Mouse (Mus musculus) liver, embryonic 16.5 days (tissue): ENCODE measurements around the gene Ppp1r13b. TPM values are rescaled to one million over a fixed set of nuclear protein-coding genes. Genes with fewer than 3 reads are reported as not detected.

ENCODE experiments used
- ATAC-seq: fragments of 200-750 bp; cut with Nextera tagmentation; 2 replicates; pipeline ENCODE4 v1.8.0; 2017; ENCODE audit warnings: low read depth, mild to moderate bottlenecking, moderate number of reproducible peaks, moderate library complexity
- H3K27ac ChIP-seq: fragments of 300-500 bp; sonication (generic); 2 replicates; pipeline ENCODE4 v1.5.1; 2014; ENCODE audit warnings: mild to moderate bottlenecking, low read length
- H3K27me3 ChIP-seq: fragments of 300-500 bp; sonication (generic); 2 replicates; pipeline ENCODE4 v1.6.1; 2014; ENCODE audit warnings: low read depth, low read length, mixed read lengths; ENCODE audit not compliant: control insufficient read depth, insufficient read depth
- H3K36me3 ChIP-seq: fragments of 300-500 bp; sonication (generic); 2 replicates; pipeline ENCODE4 v1.6.1; 2014; ENCODE audit warnings: mild to moderate bottlenecking; ENCODE audit not compliant: control insufficient read depth, insufficient read depth
- H3K4me1 ChIP-seq: fragments of 300-500 bp; sonication (generic); 2 replicates; pipeline ENCODE4 v1.6.1; 2014; ENCODE audit warnings: low read depth, low read length, mixed read lengths; ENCODE audit not compliant: control insufficient read depth
- H3K4me2 ChIP-seq: fragments of 300-500 bp; sonication (generic); 2 replicates; pipeline ENCODE4 v1.6.1; 2014; ENCODE audit warnings: low read depth, low read length, mixed read lengths
- H3K4me3 ChIP-seq: fragments of 300-500 bp; sonication (generic); 2 replicates; pipeline ENCODE4 v1.5.1; 2014; ENCODE audit warnings: low read depth, mild to moderate bottlenecking, low read length
- H3K9ac ChIP-seq: fragments of 300-500 bp; sonication (generic); 2 replicates; pipeline ENCODE4 v1.6.1; 2014; ENCODE audit warnings: low read depth, low read length
- H3K9me3 ChIP-seq: fragments of 300-500 bp; sonication (generic); replicated peaks from 2 replicates; pipeline ENCODE4 v1.6.1; 2016; ENCODE audit warnings: low read length; ENCODE audit not compliant: control insufficient read depth
- WGBS: fragments of 180-500 bp; shearing (Covaris S2); extraction: QIAGEN DNeasy Blood & Tissue Kit; methylation state at CpG from one replicate; pipeline ENCODE4 v1.1.7; 2014; ENCODE audit not compliant: insufficient replicate concordance; 5-methylcytosine and 5-hydroxymethylcytosine counted together
- polyA plus RNA-seq: library from polyadenylated mRNA; unstranded; fragments of >200 nt; fragmentation: Nextera tagmentation; extraction: Ambion mirVana; gene quantifications from 2 replicates; pipeline ENCODE4 v1.2.1, GENCODE M21; 2015

Ppp1r13b gene
- polyA plus RNA-seq, 1 experiment from 2014 or later, result 1.9 TPM

DNA sequence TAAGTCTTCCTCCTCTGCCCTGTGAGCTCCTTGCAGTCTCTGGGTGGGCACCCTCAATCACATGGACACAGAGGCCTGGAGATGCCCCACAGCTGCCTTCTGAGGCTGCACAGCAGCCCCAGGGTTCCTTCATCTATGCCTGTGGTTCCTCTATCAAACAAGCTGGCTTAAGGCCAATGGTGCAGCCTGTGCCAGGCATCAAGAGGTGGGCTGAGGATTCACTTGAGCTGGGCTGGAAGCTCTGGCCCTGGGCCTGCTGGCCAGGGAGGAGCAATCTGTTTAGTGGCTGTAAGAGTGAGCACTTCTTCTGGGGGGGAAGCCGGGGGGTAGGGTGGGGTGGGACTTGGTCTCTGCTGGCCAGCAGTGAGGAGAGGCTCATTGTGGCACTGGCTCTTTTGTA lies 19.4 kb upstream of the Ppp1r13b start:
- no peak overlapping the region for H3K4me3 ChIP-seq
- H3K4me1 ChIP-seq, result peaks cover 11% of the 10 kb centered on the region
- no peaks in the 10 kb centered on the region for H3K9me3 ChIP-seq
- H3K27me3 ChIP-seq, result no peaks in the 10 kb centered on the region
- H3K9ac ChIP-seq, result no peak overlapping the region
- ATAC-seq, result no peak
- H3K36me3 ChIP-seq, result no peaks in the 10 kb centered on the region
- H3K4me2 ChIP-seq, result no peak overlapping the region
- 53% methylated on average over 1 of the region's 1 CpGs for WGBS
- H3K27ac ChIP-seq, result no peak overlapping the region

DNA sequence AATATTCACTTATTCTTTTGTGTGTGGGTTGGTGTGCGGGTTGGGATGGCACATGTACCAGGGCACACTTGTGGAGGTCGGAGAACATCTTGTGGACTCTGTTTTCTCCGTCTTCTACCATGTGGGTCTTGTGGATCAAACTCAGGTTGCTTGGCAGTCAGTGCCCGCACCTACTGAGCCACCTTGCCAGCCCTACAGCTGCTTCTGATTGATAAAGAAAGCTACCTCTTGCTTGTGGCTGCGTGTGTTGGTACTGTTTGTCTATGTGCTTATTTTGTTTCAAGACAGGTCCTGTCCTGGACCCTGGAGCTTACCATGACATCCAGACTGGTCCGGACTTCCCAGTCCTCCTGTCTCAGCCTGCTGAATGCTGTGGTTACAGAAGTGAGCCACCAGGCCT lies 15.2 kb upstream of the Ppp1r13b start:
- Histone ChIP-seq H3K4me1 (peaks cover 11% of the 10 kb centered on the region), H3K27me3 (no peaks in the 10 kb centered on the region; the same call in 1 of the 2 replicates), H3K36me3 (no peaks in the 10 kb centered on the region), H3K9me3 (no peaks in the 10 kb centered on the region), H3K4me2 (peak overlapping the region; percentile 28), H3K4me3 (no peak overlapping the region), H3K27ac (peak overlapping the region; percentile 63), H3K9ac (no peak overlapping the region)
- WGBS, result 42% methylated on average over 6 of the region's 6 CpGs
- ATAC-seq, result peak; percentile 77

DNA sequence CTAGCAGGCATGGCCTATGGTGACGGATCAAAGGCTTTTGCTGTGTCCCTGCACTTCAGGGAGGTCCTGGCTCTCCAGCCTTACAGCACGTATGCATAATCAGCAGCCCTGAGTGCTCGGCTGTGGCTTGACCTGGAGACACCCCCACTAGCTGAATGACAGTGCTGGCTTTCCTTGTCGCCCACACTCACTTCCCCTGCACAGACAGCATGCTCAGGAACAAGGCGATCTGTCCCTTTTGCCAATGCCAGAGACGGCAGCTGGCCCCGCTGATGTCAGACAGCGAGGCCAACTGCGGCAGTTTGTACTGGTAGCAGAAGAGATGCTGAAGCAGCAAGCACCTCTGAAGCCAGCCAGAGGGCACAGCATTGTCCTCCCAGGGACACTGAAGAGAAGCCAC lies 12.1 kb upstream of the Ppp1r13b start:
- H3K27me3 ChIP-seq, result no peaks in the 10 kb centered on the region; the same call in 1 of the 2 replicates
- no peak overlapping the region for H3K27ac ChIP-seq
- H3K4me2 ChIP-seq, result no peak overlapping the region
- 25% methylated on average over 9 of the region's 9 CpGs for WGBS
- no peaks in the 10 kb centered on the region for H3K36me3 ChIP-seq
- no peaks in the 10 kb centered on the region for H3K9me3 ChIP-seq
- no peak for ATAC-seq
- no peak overlapping the region for H3K9ac ChIP-seq
- H3K4me1 ChIP-seq, result peaks cover 11% of the 10 kb centered on the region
- H3K4me3 ChIP-seq, result no peak overlapping the region

DNA sequence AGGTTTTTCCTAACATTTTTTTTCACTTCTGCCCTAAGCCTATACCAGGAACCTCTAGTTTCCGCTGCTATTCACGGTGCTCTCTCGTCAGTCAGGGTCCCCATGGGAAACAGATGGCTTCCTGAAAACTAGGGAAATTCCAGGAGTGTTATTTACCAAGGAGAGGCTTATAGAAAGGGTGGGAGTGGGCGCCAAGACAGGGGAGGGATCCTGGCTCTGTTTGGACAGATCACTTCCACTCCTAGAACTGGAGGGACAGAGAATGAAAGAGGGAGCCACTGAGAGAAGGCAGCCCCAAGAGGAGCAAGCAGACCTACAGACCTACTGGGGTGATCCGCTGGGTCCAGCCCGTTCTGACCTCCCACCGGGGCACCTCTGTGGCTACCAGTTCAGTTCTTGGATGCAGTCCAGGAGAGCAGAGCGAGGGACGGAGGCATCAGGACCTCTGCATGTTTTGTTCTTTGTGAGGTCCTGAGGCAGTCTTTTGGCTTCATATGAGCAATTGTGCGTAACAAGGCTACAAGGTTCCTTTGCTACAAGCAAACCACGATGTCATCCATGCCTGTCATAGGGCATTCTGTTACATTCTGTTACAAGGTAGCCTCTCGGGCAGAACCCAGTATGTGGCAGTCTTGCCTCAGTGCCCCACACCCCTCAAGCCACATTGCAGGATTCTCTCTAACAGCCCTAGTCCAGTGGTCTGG lies 8.8 kb upstream of the Ppp1r13b start:
- WGBS, result 49% methylated on average over 12 of the region's 12 CpGs
- no peak overlapping the region for H3K9ac ChIP-seq
- no peak overlapping the region for H3K27ac ChIP-seq

DNA sequence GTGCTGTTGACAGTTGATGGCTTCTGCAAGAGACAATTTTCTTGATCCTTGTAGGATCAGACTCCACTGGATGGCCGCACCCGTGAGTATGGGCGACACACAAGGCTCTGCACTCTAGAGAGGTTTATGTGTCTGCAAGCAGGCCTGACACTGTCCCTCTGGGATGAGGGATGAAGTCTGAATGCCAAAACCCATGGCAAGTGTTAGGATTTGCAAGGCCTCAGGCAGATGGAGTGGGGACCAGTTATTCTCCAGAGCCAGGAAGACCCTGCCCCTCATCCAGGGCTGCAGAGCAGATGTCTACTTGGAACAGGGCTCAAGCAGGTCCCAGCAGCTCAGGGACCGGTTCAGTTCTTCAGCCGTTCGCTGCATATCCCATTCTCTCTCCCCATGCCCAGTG lies 7.9 kb upstream of the Ppp1r13b start:
- no peaks in the 10 kb centered on the region; the same call in 1 of the 2 replicates for H3K27me3 ChIP-seq
- no peaks in the 10 kb centered on the region for H3K9me3 ChIP-seq
- 77% methylated on average over 6 of the region's 6 CpGs for WGBS
- no peak overlapping the region for H3K9ac ChIP-seq
- H3K4me2 ChIP-seq, result no peak overlapping the region
- H3K4me1 ChIP-seq, result no peaks in the 10 kb centered on the region; the same call in 1 of the 2 replicates
- ATAC-seq, result no peak
- no peaks in the 10 kb centered on the region for H3K36me3 ChIP-seq
- H3K27ac ChIP-seq, result no peak overlapping the region
- H3K4me3 ChIP-seq, result no peak overlapping the region

More for the DNA sequence above, 8.8 kb upstream of the Ppp1r13b start:
- ATAC-seq, result no peak
- no peaks in the 10 kb centered on the region; the same call in 1 of the 2 replicates for H3K4me1 ChIP-seq
- no peaks in the 10 kb centered on the region; the same call in 1 of the 2 replicates for H3K27me3 ChIP-seq
- H3K4me2 ChIP-seq, result no peak overlapping the region
- no peaks in the 10 kb centered on the region for H3K36me3 ChIP-seq
- H3K4me3 ChIP-seq, result no peak overlapping the region
- no peaks in the 10 kb centered on the region for H3K9me3 ChIP-seq

DNA sequence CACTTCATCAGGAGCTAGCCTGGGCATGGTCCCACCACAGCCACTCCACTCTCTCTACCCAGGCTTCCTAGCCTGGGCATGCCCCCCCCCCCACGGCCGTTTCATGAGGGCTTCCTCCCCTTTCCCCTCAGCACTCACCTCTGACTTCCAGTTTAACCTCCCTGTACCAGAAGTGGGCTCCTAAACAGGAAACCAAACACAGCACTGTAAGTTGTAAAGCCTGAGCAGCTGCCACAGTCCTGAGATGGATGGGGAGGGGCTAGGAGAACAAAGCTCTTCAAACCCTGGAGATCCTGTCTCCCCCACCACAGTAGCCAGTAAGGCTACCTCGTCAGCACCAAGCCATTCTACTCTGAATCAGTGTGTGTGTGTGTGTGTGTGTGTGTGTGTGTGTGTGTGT lies 6.1 kb upstream of the Ppp1r13b start:
- H3K27me3 ChIP-seq, result no peaks in the 10 kb centered on the region
- H3K9me3 ChIP-seq, result no peaks in the 10 kb centered on the region
- no peak overlapping the region for H3K4me3 ChIP-seq
- H3K27ac ChIP-seq, result no peak overlapping the region
- H3K36me3 ChIP-seq, result no peaks in the 10 kb centered on the region
- 11% methylated on average over 3 of the region's 3 CpGs for WGBS
- no peak overlapping the region for H3K9ac ChIP-seq
- no peak overlapping the region for H3K4me2 ChIP-seq
- no peak for ATAC-seq
- peaks cover 2% of the 10 kb centered on the region; the same call in 1 of the 2 replicates for H3K4me1 ChIP-seq

DNA sequence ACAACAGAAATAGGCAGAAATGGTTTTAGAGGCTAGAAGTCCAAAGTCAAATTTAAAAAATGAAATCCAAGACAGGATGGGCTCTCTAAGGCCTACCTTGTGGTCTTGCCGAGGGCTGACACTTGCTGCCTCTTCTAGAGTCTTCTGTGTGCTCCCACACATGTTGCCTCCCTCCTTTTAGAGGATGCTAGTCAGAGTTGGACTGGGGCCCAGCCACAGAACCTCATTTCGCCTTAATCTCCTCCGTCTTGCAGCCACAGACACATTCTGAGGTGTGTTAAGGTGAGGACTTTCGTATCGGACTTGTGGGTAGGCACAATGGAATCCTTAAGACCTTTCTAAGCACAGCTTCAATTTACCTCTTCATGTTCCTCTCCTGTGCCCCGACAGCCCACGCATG lies 4.9 kb upstream of the Ppp1r13b start:
- H3K4me3 ChIP-seq, result no peak overlapping the region
- no peak overlapping the region for H3K27ac ChIP-seq
- H3K4me1 ChIP-seq, result peaks cover 10% of the 10 kb centered on the region
- ATAC-seq, result no peak
- no peaks in the 10 kb centered on the region for H3K36me3 ChIP-seq
- no peaks in the 10 kb centered on the region for H3K27me3 ChIP-seq
- 68% methylated on average over 7 of the region's 7 CpGs for WGBS
- H3K4me2 ChIP-seq, result no peak overlapping the region
- no peak overlapping the region for H3K9ac ChIP-seq
- no peaks in the 10 kb centered on the region for H3K9me3 ChIP-seq

DNA sequence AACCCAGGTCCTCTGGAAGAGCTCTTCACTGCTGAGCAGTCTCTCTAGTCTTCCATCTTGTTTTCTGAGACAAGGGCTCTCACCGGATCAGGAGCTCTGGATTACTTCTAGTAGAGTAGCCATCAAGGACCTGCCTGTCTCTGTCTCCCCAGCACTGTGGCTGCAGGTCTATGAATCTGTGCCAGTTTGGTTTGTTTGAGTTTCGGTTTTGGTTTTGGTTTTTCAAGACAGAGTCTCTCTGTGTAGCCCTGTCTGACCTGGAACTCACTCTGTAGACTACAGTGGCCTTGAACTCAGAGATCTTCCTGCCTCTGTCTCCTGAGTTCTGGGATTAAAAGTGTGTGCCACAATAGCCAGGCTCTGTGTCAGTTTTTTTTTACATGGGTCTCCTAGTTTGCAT lies 3.9 kb upstream of the Ppp1r13b start:
- H3K4me3 ChIP-seq, result no peak overlapping the region
- no peaks in the 10 kb centered on the region for H3K27me3 ChIP-seq
- H3K9me3 ChIP-seq, result no peaks in the 10 kb centered on the region
- H3K27ac ChIP-seq, result no peak overlapping the region
- WGBS, result 82% methylated on average over 2 of the region's 2 CpGs
- H3K9ac ChIP-seq, result no peak overlapping the region
- peaks cover 15% of the 10 kb centered on the region for H3K4me1 ChIP-seq
- ATAC-seq, result no peak
- H3K36me3 ChIP-seq, result no peaks in the 10 kb centered on the region
- no peak overlapping the region for H3K4me2 ChIP-seq

DNA sequence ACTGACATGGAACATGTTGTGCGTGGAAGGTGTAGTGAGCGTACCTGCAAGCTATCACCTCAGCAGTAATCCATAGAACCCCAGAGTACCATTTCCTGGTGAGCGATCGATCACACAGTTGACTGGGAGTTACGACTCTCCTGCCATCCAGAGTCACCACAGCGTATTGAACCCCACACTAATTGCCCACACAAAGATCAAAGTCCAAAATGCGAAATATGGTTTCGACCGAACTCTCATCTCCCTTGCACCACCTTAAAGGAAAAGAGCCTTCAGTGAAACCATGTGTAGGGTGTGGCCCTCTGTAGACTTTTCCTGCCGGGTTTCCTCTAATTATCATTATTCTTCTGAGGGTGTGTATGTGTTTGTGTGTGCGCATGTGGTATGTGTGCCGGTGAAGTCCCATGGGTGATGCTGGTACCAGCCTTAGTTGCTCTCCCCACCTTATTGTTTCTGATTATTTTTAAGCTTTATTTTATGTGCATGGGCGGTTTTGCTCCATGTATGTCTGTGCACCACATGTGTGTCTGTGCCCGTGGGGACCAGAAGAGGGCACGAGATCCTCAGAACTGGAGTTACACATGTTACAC lies 3.4 kb upstream of the Ppp1r13b start:
- ATAC-seq, result no peak
- Histone ChIP-seq H3K4me3 (no peak overlapping the region), H3K4me1 (peaks cover 21% of the 10 kb centered on the region), H3K9ac (no peak overlapping the region), H3K36me3 (no peaks in the 10 kb centered on the region), H3K9me3 (no peaks in the 10 kb centered on the region), H3K27ac (no peak overlapping the region), H3K4me2 (no peak overlapping the region), H3K27me3 (no peaks in the 10 kb centered on the region)
- 66% methylated on average over 15 of the region's 15 CpGs for WGBS
